Mouse (Mus musculus): ENCODE measurements around the gene Adamts14. TPM values are rescaled to one million over a fixed set of nuclear protein-coding genes. Genes with fewer than 3 reads are reported as not detected.
A peak's percentile ranks its signal among the peaks of the same experiment; 100 is the strongest.

Adamts14 gene
- total RNA-seq, 2 experiments from 2014 or later: 6.9 to 7.5 TPM

DNA sequence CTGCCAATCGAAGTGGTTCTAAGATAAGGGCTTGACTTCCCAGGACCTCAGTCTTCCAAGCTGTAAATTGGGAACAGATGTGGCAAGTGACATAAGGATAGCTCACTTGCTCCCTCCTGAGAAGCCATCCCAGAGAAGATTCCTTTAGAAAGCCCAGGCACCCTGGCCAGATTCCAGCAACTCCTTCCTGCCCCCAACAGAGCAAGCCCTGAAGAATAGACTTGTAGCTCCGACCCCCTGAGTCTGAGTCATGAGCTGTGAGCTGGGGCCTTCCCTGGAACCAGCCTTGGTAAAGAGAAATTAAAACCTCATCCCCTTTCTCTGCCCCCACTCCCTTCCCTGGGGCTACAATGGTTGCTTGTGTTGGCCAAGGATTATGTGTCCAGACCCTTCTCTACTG, 1.3 kb upstream of the Adamts14 start:
- no peak for DNase-seq

DNA sequence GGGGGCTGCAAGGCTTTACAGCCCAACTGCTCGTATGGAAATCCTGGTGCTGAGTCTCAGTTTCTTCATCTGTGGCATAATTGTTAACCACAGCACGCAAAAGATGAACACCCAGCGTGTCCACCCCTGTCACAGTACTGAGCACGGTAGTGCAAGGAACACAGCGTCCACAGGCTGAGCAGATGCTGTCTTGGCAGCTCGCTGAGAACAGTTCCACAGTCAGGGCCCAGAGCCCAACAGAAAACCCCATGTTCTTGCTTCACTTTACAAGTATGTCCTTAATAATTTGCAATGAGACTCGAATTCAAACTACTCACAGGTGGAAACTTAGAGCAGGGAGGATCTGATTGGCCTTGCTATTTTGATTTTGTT, 592 bp upstream of the Adamts14 start:
- peak; percentile 47 for DNase-seq

DNA sequence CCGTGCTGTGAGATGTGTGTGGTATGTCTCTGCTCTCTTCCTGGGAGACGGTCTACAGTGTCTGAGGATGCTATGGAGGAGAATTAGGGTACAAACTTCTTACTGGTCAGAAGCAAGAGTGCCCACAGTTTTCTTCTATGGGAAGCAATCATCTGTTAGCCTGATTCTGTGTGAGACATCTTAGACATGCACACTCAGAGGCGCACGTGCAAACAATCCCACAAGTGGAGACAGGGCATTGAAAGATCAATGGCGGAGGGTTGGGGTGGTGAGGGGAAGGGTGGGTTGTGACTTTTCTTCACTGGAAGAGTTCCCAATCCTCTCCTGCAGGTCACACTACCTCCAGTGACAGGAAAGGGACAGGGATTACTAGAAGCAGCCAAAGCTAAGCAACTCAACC, 607 bp downstream of the Adamts14 start:
- DNase-seq: no peak

DNA sequence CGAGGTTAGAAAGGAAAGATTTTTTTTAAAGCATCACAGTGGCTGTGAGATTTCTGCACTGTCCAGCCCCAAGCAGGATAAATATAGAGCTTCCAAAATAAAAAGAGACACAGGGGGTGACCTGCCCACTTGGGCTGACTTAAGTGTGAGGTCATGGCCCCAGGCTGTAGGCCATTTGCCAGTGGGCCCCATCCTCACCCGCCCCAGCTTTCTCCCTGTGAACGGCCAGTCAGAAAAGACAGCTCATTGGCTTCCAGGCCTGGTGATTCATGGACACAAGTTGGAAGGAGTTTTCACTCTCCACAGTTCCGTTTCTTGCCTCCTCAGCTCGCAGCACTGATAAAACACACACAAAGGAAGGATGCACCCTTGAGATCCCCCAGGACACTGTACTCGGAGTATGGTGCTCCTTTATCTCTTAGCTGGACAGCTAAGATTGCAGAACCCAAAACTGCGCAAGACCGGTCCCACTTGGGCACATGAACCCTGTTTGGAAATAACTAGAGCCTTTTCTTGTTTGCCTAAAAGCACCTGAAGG, 1.1 kb downstream of the Adamts14 start:
- DNase-seq: peak; percentile 45

DNA sequence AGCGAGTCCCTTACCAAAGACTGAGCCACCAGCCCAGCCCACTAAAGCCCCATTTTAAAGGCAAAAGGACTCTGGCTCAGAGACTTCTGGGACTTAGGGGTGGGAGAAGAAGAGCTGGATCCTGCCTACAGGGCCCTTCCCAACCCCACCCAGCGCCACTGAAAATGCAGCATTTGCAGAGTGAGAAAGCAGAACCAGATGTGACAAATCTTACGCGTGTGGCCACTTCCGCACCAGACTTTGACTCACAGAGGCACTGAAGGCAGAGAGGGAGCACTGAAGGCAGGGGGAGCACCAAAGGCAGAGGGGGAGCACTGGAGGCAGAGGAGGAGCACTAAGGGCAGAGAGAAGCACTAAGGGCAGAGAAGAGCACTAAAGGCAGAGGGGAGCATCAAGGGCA, 5.9 kb downstream of the Adamts14 start:
- no peak for DNase-seq

DNA sequence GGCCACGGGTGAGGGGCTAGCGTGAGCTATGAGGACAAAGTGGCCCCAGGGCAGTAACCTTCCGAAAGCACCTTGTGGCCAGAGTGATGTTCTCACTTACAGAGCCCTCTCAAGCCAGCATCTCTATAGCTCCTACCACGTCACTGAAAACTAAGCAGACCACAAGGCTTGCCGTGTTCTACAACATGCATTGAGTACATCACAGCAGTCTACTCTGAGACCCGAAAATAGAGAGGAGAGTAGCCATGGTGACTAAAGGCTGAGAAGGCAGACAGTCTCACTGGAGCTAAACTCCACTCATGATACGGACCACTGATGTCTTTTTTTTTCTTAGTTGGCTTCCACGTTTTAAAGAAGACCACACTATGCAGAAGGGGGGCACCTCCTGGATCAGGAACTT, 9.6 kb downstream of the Adamts14 start:
- no peak for DNase-seq

DNA sequence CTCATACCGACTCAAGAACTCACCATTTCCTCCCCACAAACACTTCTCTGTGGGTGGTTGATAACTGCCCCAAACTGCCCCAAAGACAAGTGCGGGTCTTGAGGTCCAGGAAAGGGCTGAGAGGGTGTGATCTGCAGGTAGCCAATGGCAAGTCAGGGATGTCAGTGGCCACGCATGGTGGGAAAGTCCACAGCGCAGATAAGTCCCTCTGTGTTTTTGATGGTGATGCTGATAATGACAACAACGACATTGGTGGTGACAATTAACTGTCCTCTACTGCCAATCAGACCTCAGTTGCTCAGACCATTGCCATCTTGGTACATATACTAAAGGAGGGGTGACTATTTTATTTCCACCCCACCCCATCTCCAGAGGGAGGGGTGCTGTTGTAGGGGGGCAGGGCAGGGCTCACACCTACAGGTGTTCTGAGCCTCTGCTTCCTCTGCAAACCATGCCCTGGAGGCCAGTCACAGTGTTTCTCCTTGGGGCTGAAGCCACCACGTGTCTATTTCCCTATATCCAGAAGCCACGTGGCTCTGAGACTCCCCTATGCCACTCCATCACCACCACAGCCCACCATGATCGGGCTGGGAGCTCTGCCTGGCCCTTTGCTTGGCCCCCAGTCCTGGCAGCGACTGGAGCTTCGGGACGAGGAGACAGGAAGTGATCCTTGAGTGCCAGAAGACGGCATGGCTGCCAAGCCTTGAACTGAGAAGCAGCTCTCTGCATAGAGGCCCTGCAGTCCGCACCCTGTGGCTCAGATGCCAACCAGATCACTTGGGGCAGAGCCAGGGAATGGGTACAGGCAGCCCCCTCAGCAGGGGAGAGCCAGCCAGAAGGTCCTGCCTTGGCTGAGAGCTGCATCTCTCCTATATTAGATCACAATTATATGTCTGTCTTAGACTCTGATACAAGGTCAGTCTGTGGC, 11.7 kb downstream of the Adamts14 start:
- DNase-seq: no peak

DNA sequence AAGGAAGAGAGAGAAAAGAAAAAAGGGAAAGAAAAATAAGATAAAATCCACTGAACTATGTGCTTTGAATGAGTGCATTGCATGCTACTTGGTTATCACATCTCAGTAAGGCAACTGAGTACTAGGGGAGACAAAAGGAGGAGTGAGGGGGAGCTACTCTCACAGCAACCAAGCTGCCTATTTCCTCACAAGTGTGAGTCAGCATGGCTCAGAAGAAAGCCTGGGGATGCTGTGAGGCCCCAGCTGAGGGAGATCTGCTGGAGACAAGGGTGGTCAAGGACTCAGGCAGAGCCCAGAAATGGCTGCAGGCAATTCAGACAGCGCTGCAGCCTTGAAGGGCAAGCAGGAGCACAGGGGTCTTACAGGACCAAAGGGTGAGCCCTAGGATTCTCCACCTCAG, 15.1 kb downstream of the Adamts14 start:
- DNase-seq: no peak

DNA sequence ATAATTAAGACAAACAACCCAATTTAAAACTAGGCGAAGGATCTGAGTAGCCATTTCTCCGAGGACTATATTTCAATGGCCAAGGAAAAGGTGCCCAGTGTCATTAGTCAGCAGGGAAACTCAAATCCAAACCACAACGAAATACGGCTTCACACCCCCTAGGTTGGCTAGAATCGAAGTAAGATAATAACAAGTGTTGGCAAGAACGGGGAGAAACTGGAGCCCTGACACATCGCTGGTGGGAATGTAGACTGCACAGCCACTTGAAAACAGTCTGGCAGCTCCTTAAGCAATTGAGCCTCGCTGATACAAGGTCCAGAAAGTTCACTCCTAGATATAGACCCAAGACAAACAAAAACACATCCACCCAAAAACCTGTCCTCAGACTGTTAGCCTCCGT, 16.6 kb downstream of the Adamts14 start:
- DNase-seq: no peak

DNA sequence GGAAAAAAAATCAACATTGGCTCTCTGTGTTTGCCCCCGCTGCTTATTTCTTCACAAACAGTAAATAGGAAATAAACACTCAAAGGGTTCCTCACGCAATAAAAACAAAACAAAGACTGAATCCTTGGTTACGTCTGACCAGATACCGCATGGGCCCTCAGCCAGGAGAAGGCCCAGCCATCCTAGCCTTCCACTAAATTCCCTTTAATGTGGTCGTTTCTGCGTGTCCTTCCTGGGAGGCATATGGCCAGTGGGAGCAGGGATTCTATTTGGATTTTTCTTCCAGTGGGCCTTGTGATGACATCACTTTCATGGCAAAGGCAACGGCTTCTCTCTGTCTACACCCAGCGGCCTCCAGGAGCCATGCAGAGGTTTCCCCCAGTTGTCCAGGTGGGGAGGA, 18.0 kb downstream of the Adamts14 start:
- no peak for DNase-seq

DNA sequence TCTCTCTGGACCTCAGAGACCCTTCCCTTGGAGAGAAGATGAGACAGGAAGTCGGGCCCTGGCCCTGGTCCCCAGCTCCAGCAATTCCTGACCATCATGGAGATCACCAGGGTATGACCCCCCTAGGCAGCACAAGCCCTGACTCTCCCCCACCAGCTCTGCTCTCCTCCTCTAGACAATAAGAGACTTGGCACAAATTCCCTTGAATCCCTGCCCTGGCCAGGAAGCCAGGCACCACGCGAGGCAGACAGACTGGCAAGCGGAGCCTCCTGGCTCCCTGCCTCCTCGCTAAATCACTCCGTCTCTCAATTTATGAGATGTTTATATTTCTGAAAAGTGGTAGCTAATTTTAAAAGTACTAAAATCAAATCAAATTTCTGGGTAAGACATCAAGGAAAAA, 18.5 kb downstream of the Adamts14 start:
- DNase-seq: peak; percentile 57

DNA sequence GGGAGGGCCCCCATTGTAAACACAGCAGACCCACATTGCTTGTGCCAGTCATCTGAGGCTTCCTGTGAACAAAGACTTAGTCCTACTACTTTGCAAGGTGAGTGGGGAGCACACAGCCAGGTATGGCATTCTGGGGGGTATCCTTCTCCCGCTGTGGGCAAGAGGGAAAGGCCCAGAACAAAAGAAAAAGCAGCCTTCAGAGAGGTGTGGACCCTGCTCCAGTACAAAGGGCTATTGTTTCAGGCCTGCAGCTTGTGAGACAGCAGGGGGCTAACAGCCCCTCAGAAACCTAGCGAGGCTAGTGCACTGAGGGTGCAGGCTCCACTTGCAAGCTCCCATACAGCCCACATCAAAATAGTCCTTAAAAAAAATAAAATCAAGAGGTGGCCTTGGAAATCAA, 23.3 kb downstream of the Adamts14 start:
- no peak for DNase-seq

DNA sequence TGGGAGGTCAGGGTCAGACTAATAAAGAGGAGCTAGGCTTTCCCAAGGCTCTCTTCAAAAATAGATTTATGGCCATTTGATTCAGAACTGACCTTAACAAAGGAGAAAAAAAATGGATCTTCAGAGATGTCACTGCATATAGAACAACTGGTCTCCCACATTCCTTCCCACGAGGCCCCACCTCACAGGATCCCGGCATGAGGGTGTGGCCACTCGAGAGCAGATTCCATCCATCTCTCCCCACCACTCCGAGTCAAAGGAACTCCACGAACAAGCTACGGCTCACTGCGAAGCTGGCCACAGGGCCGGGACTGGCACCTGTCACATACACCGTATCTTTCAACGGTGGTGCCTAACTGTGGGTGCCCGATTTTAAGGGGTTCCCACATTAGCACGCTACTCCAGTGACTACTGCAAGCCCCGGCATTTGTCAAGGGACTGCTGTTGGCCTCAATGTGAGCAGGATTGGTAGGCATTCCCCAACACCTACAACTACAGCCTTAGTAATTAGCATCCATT, 24.6 kb downstream of the Adamts14 start:
- no peak for DNase-seq

DNA sequence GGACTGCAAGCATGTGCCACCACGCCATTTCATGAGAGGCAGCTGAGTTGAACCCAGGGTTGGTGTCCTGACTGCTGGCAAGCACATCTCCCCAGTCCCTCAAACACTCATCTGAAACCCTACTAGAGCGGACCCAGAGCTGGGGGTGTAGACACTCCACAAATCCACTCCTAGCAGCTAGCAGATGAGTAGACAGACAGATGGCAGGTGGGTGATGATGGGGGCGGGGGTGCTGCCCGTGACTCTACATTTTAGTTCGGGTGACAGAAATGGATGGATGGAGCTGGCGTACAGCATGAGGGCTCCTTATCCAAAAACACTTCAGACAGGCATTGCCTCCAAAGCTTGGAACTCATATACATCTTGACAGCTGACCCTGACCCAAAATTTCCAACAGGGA, 26.9 kb downstream of the Adamts14 start:
- DNase-seq: no peak

DNA sequence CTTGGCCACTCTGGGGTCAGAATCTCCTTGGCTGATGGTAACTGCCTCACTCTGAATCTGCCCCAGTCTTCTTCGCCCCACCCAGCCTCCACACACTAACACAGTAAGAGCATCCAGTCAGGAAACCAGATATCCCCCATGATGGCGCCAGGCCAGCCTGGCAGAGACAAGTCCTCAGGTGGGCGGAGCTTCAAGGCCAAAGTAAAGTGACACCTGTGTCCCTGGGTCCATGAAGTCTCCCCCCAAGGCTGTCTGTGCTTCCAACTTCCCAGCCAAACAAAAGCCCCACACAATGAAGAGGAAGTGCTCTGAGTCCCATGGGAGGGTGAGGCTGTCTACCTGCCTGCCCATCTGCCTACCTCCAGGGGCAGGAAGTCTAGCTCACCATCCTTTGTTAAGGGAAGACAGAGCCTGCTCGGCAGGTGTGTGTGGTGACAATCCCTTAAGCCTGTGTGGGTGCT, 31.2 kb downstream of the Adamts14 start:
- no peak for DNase-seq

DNA sequence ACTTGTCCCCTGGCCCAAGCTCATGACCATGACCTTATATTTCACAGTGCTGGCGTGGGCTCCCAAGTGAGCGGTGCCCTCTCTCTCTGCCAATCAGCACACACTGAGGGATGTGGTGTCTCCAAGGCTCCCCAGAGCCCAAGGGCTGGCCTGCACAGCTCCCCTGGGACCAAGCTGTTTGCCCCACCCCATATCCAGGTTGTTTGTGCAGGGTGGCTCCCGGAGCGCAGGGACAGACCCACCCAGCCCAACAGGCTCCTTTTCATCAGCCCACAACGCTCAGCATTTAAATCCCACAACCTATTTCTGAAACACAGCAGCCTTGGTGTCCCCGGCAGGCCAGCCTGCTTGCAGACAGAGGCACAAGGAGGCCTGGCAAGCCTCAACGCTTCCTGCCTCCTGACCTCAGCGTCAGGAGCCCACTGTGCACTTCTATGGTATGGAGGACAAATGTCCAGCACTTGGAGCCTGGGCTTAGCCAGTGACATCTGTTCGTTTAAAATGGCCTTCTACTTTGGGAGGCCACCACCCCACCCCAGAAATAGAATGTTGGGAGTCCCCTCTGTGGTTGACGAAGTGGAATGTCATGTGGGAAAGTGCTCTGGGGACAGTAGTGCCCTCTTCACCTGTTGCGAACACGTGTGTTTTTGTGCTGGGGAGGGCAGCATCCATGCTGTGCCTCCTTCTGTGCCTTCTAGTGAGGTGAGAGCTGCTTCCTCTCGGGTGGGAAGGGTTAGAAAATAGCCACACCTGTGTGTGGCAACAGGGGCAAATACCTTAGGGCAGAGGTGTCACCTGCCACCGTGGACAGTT, 32.9 kb downstream of the Adamts14 start:
- no peak for DNase-seq

DNA sequence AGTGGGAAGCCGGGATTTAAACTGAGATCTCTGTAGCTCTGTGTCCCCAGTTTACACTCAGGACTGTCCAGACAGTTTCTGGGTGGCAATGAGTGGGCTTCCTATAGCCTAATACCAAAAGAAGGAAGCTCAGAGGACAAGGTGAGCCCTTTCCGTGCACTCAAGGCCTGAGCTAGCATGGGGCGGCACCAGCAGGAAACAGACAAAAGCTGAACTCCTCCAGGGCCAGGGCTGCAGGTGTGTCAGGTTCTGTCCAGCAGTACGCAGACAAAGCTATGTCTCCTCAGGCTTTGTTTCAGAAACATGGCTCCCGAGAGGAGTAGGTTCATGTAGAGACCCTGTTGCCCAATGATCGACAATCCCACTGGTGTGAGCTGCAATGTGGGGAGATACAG, 35.9 kb downstream of the Adamts14 start:
- DNase-seq: no peak

DNA sequence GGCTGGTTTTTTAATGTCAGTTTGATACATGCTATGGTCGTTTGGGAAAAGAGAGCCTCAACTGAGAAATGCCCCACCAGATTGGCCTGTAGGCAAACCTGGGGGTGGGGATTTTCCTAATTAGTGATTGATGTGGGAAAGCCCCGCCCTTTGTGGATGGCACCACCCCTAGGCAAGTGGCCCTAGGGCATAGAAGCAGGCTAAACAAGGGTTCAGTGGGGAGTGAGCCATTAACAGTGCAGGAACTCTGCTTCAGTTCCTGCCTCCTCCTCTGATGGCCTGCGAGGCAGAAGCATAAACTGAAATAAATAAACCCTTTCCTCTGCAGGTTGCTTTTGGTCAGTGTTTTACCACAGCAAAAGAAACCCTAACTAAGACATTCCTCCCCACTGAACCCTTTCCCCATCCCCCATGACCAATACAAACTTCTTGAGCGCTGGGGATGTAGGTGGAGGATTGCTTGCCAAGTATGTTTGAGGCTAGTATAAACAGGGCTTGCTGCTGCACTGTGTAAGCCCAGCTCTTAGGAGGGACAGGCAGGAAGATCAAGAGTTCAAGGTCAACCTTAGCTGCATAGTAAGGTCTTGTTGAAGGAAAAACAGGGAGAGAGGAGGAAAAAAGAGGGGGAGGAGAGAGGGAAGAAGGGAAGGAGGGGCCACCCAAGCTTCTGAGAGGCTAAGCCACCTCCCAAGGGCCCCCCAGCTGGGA, 36.4 kb downstream of the Adamts14 start:
- no peak for DNase-seq

DNA sequence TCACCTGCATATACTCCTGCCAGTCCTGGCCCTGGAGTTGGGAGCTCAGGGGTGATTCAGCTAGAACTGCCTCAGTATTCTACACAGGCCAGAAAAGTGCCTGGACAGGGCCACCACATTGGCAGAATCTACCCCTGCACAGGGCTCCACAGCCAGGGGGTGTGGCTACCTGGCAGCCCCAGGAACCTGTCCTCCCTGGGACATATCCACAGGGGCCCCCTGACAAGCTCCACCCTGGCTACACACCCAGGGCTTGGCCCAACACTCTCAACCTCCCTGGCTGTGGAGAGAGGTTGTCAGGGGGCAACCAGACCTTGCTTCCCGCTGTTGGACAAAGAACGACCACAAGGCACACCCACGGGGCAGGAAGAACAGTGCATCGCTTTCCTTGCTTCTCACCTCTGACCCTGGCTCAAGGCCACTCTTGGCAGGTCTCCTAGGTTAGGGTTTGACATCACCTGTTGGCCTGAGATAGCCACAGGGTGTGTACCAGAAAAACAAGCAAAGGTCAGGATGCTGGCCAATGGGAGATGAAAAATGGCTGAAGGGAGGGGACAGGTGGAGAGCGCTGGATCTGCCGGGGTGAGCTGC, 37.5 kb downstream of the Adamts14 start:
- DNase-seq: no peak

DNA sequence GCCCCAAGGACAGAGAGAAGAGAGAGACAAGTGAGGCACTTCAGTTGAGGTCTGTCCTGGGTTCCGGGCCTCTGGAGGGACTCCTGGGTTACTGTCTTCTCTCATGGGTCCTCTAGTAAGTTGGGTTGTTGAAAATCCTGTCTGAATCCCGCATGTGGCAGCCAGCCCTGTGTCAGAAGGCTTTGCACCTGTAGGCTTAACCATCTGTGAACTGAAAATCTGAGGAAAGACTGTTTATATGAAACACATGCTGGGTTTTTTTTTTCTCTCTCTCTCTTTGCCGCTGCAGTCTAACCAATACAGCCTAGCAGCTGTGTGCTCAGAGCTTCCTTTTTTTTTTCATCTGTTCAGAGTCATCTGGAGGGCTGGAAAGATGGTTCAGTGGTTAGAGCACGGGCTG, 38.9 kb downstream of the Adamts14 start:
- DNase-seq: no peak

DNA sequence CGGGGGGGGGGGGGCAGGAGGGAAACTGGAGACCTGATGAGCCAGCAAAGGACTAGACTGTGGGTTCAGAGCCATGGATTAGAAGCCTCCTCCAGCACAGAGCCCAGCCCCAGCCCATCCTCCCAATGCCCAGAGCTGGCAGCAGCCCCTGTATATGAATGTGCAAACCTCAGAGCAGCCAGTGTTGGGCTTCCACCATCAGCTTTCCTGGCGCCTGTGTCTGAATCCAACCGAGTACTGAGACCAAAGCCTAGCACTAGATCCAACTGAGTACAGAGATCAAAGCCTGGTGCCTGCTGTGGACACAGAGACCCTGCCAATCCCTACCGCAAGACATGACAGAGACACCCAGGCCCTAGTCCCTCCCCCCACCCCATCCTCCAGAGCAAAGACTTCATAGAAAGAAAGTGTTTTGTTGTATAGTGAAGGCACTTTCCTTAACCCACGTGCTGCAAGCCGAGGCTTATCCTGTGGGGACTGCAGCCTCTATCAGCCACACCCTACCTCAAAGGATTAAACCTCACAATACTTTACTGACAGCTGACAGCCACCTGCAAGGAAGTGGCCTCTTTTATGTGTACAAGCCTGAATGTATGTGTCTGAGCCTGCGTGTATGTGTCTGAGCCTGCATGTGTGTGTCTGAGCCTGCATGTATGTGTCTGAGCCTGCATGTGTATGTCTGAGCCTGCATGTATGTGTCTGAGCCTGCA, 40.2 kb downstream of the Adamts14 start:
- DNase-seq: no peak

Measured in heart, postnatal 4 days (tissue).